Comparison of ENCODE assay signal across 24 mouse cellular contexts in genomic region chr16:15254669-15255068, GRCm38 (mm10).
DNase-seq lines count a peak whose midpoint lies in the region; ATAC-seq and TF ChIP-seq lines count a peak whose summit lies in the region.
"Had no signal": no experiment of that assay in that cellular context is flagged by ENCODE, and none has a peak within 500 bp of the region (broad histone marks: within the 10 kb centered on the region; RNA-seq: fewer than 3 reads in every experiment).

No protein-coding gene starts in this region.

- no peak overlapping the region for H3K9ac ChIP-seq in kidney, embryonic 16.5 days (replicated peaks; ENCODE audit: low read length)
- H3K9ac ChIP-seq: embryonic facial prominence, embryonic 13.5 days; forebrain, embryonic 13.5 days; forebrain, postnatal 0 days; heart, embryonic 15.5 days; hindbrain, embryonic 14.5 days had no signal

- DNase-seq in kidney, postnatal 4 days = no peak
- DNase-seq in 3T3-L1 (ENCODE audit: low read depth, low spot score) = peak; percentile 67
- DNase-seq in left cerebral cortex, adult 11 months (ENCODE audit: low spot score) = no peak
- DNase-seq in spleen, postnatal 14 days (ENCODE audit: low spot score in 2 of 2) = no peak
- DNase-seq: adrenal gland, postnatal 10 days; B cell, adult 2 months; cerebellum, adult 18-20 months; cerebellum, adult 9-11 months; cerebellum, postnatal 36 days; forebrain, postnatal 0 days; gastrocnemius, postnatal 14 days; heart, adult 2 months; heart, postnatal 14 days had no signal

- H3K4me3 ChIP-seq in kidney, embryonic 16.5 days (ENCODE audit: low read length) = no peak overlapping the region
- no peak overlapping the region for H3K4me3 ChIP-seq in C2C12 (ENCODE audit: insufficient read depth, poor library complexity, severe bottlenecking)
- H3K4me3 ChIP-seq: embryonic facial prominence, embryonic 13.5 days; forebrain, embryonic 13.5 days; heart, adult 2 months; heart, embryonic 15.5 days; hindbrain, embryonic 10.5 days had no signal

- H3K27ac ChIP-seq in kidney, embryonic 16.5 days (ENCODE audit: low read length) = 0 out of 2 replicates have a peak overlapping the region, but pooled peaks have one; percentile 24
- H3K27ac ChIP-seq: embryonic facial prominence, embryonic 13.5 days; forebrain, embryonic 13.5 days; heart, adult 2 months; heart, embryonic 15.5 days; hindbrain, embryonic 10.5 days; hindbrain, embryonic 14.5 days had no signal

- no peaks in the 10 kb centered on the region for H3K27me3 ChIP-seq in kidney, embryonic 16.5 days (ENCODE audit: insufficient read depth, low read length)
- H3K27me3 ChIP-seq in C2C12 (ENCODE audit: control insufficient read depth, insufficient read depth, insufficient read length) = no peaks in the 10 kb centered on the region
- H3K27me3 ChIP-seq: embryonic facial prominence, embryonic 13.5 days; forebrain, embryonic 13.5 days; heart, embryonic 15.5 days; Patski had no signal

- H3K79me2 ChIP-seq in C2C12 (ENCODE audit: control insufficient read depth, insufficient read depth) = no peaks in the 10 kb centered on the region

- no peaks in the 10 kb centered on the region for H3K36me3 ChIP-seq in kidney, embryonic 16.5 days (ENCODE audit: insufficient read depth, low read length)
- H3K36me3 ChIP-seq in C2C12 (ENCODE audit: control insufficient read depth, insufficient read depth) = no peaks in the 10 kb centered on the region
- H3K36me3 ChIP-seq: embryonic facial prominence, embryonic 13.5 days; heart, embryonic 15.5 days; hindbrain, embryonic 10.5 days had no signal

- H3K79me3 ChIP-seq in C2C12 (ENCODE audit: low read depth) = no peaks in the 10 kb centered on the region

- H3K4me2 ChIP-seq in kidney, embryonic 16.5 days (replicated peaks; ENCODE audit: low read depth, low read length) = no peak overlapping the region
- H3K4me2 ChIP-seq: embryonic facial prominence, embryonic 13.5 days; forebrain, embryonic 13.5 days; heart, embryonic 11.5 days; heart, embryonic 15.5 days; hindbrain, embryonic 14.5 days had no signal

- TF ChIP-seq CTCF in C2C12 (IDR thresholded peaks at IDR 0.05; ENCODE audit: control insufficient read depth, insufficient read depth, insufficient read length) = no peak

- 35% methylated on average over 2 of the region's 2 CpGs for WGBS in kidney, embryonic 16.5 days

- peaks cover 25% of the 10 kb centered on the region for H3K4me1 ChIP-seq in kidney, embryonic 16.5 days (ENCODE audit: insufficient read depth, low read length)
- H3K4me1 ChIP-seq: forebrain, embryonic 13.5 days; hindbrain, embryonic 10.5 days had no signal

- ATAC-seq in kidney, embryonic 16.5 days (ENCODE audit: low FRiP score, low TSS enrichment) = no peak
- peak; percentile 76 to 85 for ATAC-seq in hematopoietic stem cell, adult 5-6 weeks (replicated peaks in 1 of 2; ENCODE audit: insufficient read depth in 1 of 2, low FRiP score in 2 of 2, low TSS enrichment in 1 of 2, low read depth in 1 of 2, poor library complexity in 2 of 2, severe bottlenecking in 2 of 2)
- ATAC-seq: activated CD4-positive, CD25-positive, alpha-beta regulatory T cell, adult 4 months; forebrain, embryonic 13.5 days; forebrain, postnatal 0 days; Patski had no signal

- no peaks in the 10 kb centered on the region for H3K9me3 ChIP-seq in kidney, embryonic 16.5 days (ENCODE audit: low read length)
- H3K9me3 ChIP-seq: embryonic facial prominence, embryonic 13.5 days; forebrain, embryonic 13.5 days; heart, embryonic 15.5 days; hindbrain, embryonic 10.5 days had no signal

- no peak overlapping the region for H3ac ChIP-seq in C2C12 (ENCODE audit: control insufficient read depth, insufficient read length, low read depth)

TF ChIP-seq in C2C12, 6 proteins besides CTCF, POLR2A, EP300 and RAD21:
- TF ChIP-seq FOSL1 (IDR thresholded peaks at IDR 0.05; ENCODE audit: insufficient read depth, low read length, poor library complexity, severe bottlenecking) = no peak
- peak; percentile 95 for TF ChIP-seq CEBPB (IDR thresholded peaks at IDR 0.05; ENCODE audit: low read depth)
- TF ChIP-seq USF1 (IDR thresholded peaks at IDR 0.05; ENCODE audit: low read depth) = peak; percentile 82
- TF ChIP-seq MYOG (IDR thresholded peaks at IDR 0.05; ENCODE audit: control insufficient read depth, extremely low read depth, insufficient read length) = no peak
- no peak for TF ChIP-seq MAX (IDR thresholded peaks at IDR 0.05)
- no peak for TF ChIP-seq MYOD1 (IDR thresholded peaks at IDR 0.05; ENCODE audit: control insufficient read depth, insufficient read length, low read depth)
